Mouse (Mus musculus) central nervous system, embryonic 18 days (tissue): ENCODE measurements around the gene Tgfbr3l. TPM values are rescaled to one million over a fixed set of nuclear protein-coding genes. Genes with fewer than 3 reads are reported as not detected.

ENCODE experiments used
- polyA plus RNA-seq: library from polyadenylated mRNA; depleted of rRNA; stranded (reverse); fragments of >200 nt; gene quantifications from 2 replicates; pipeline ENCODE4 v1.2.3, GENCODE M21; 2012; rRNA removed

Gene Tgfbr3l
- polyA plus RNA-seq: 20.2 and 20.8 TPM in 2 replicates

GRCm38 (mm10) chr8:4247951-4248540 lies at the start of gene Tgfbr3l:
Tgfbr3l (plus strand) TSS chr8:4248214.

GRCm38 (mm10) chr8:4216791-4217621 lies 31.0 kb upstream of the Tgfbr3l start, which contains the start of gene Prr36:
Prr36 (minus strand) TSS chr8:4217459.

GRCm38 (mm10) chr8:4226739-4227347 lies 21.2 kb upstream of the Tgfbr3l start, which contains the start of gene Lrrc8e:
Lrrc8e (plus strand) TSS chr8:4226827.

GRCm38 (mm10) chr8:4238434-4239192 lies 9.4 kb upstream of the Tgfbr3l start, which contains the start of the genes Map2k7 and Gm49320:
Map2k7 (plus strand) TSS chr8:4238740.
Gm49320 (plus strand) TSS chr8:4238865.

GRCm38 (mm10) chr8:4252934-4253841 lies 5.2 kb downstream of the Tgfbr3l start, which contains the start of gene Snapc2:
Snapc2 (plus strand) TSS chr8:4253080.

GRCm38 (mm10) chr8:4259125-4259804 lies 11.3 kb downstream of the Tgfbr3l start, which contains the start of gene Ctxn1:
Ctxn1 (minus strand) TSS chr8:4259274.

GRCm38 (mm10) chr8:4275275-4276110 lies 27.5 kb downstream of the Tgfbr3l start, which contains the start of gene Timm44:
Timm44 (minus strand) TSS chr8:4275913.

Other genes with a start within 250 kb of the Tgfbr3l start
- 0.09 and 0.13 TPM in 2 replicates for gene Cd209f, start 142.4 kb upstream of the Tgfbr3l start, polyA plus RNA-seq
- gene Cd209g, start 114.1 kb upstream of the Tgfbr3l start, polyA plus RNA-seq: not detected in 2 replicates
- 90.6 and 100 TPM in 2 replicates for gene Evi5l, start 81.6 kb upstream of the Tgfbr3l start, polyA plus RNA-seq
- gene Prr36, start 30.8 kb upstream of the Tgfbr3l start, polyA plus RNA-seq: 27.0 and 36.3 TPM in 2 replicates
- 0.05 TPM in 1 of 2 replicates, not detected in the other for gene Lrrc8e, start 21.4 kb upstream of the Tgfbr3l start, polyA plus RNA-seq
- 45.0 and 47.8 TPM in 2 replicates for gene Map2k7, start 9.5 kb upstream of the Tgfbr3l start, polyA plus RNA-seq
- gene Gm49320, start 9.3 kb upstream of the Tgfbr3l start, polyA plus RNA-seq: 2.6 and 2.8 TPM in 2 replicates
- 63.3 and 64.1 TPM in 2 replicates for gene Snapc2, start 4.9 kb downstream of the Tgfbr3l start, polyA plus RNA-seq
- gene Ctxn1, start 11.1 kb downstream of the Tgfbr3l start, polyA plus RNA-seq: 411 and 502 TPM in 2 replicates
- 85.2 and 87.1 TPM in 2 replicates for gene Timm44, start 27.7 kb downstream of the Tgfbr3l start, polyA plus RNA-seq
- gene Ccl25, start 77.0 kb downstream of the Tgfbr3l start, polyA plus RNA-seq: 13.8 and 14.7 TPM in 2 replicates
- gene Elavl1, start 77.2 kb downstream of the Tgfbr3l start, polyA plus RNA-seq: 40.4 and 40.9 TPM in 2 replicates
- gene Cers4, start 244.8 kb downstream of the Tgfbr3l start, polyA plus RNA-seq: 60.1 and 66.1 TPM in 2 replicates